Mouse (Mus musculus): ENCODE results near the gene Ttc9.

The Ttc9 gene

DNA sequence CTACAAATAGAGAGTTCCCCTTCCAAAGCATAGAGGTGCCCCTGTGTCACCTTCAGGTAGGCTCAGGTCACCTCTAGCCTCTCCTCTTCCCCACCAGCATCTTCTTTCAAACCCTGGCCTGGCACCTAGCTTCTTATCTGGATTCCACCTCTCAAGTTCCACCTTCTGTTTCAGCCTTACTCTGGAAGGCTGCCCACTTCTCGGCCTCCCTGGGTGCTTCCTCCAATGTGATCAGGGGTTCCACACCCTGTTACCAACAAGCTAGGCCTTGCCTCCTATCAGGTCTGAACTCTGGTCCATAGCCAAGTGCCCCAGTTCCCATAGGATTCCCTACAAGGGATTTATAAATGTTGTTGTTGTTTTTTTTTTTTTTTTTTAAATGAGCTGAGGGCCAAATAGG is 26.3 kb downstream of the Ttc9 start:
- DNase-seq (ENCODE audit: low read depth, low spot score): no peak

DNA sequence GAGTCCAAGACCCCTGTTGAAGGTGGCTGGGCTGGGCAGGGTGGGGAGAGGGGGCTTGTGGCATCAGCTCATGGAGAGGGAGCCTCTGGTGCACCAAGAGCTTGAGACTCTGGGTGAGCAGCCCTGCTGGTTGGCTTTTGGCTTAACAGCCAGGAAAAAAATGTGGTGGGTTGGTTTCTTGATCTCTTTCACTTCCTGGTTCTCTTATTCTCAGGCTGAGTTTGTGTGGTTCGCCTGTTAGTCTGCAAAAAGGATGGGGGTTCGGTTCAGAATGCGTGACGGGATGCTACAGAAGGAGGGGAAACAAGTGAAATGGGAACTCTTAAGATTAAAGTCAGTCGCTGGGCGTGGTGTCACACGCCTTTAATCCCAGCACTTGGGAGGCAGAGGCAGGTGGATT is 27.0 kb downstream of the Ttc9 start:
- DNase-seq (ENCODE audit: low read depth, low spot score): no peak

DNA sequence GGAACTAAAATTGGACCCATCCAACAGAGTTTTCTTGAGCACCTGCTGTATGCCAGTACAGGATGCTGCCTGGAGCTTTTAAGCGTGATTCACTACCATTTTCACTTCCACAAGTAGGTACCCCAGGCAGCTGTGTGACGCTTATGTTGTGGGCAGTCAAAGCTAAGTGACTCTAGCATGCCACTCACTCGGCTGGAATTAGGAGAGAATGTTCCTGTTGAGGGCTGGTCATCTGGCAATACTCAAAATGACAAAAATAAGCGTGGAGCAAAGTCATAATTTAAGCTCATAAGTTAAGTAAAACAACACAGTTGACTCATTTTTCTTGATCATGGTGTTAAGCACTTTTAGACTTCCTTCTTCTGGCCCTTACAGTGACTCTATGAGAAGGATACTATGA is 31.0 kb downstream of the Ttc9 start:
- DNase-seq (ENCODE audit: low read depth, low spot score): no peak

DNA sequence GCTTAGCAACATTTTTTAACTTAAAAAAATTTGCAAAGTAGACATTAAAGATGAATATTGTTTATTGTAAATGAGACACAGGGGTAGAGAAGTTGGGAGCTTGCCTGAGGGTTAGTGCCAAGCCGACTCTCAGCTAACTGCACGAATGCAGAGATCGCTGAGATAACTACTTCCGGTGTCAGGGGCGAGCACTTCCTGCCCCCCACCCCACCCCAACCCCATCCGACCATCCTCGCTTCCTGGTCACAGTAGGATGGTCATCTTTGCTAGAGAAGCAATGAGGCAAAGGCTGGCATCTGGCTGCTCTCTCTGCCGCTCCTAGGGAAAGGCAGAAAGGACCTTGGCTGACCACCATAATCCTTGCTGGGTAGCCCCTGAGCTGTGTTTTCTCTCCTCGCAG is 32.1 kb downstream of the Ttc9 start:
- no peak for DNase-seq (ENCODE audit: low read depth, low spot score)

DNA sequence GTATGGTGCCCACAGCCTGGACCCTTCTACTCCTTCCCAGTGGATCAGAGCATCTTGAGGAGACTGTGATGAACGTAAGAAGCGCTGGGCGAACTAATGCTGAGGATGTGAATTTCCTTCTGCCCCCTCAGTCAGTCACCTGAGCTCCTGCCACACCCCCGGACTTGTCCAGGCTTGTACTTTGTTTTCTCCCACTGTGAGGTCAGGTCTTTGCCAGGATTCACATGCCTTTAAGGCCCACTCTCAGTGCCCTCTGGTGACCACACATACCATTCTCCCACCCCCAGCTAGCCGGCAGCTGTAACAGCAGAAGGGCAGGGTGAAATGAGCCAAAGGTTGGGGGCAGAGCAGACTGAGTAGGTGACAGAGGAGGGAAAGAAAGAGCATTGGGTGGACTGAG is 32.9 kb downstream of the Ttc9 start:
- DNase-seq (ENCODE audit: low read depth, low spot score): no peak

DNA sequence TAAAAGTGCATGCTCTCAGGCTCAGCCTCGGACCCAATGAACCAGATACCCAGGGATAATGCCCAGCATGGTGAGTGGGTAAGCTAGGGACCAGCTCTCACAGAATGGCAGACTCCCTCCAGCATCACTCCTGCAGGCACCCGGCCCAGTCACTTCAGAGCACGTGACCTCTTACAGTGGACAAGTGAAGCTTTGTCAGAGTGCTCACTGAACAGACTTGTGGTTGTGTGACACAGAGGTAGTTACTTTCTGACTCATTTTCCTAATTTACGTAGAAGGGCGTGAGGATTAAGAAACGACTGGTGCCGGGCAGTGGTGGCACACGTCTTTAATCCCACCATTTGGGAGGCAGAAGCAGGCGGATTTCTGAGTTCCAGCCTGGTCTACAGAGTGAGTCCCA is 37.4 kb downstream of the Ttc9 start:
- no peak for DNase-seq (ENCODE audit: low read depth, low spot score)

DNA sequence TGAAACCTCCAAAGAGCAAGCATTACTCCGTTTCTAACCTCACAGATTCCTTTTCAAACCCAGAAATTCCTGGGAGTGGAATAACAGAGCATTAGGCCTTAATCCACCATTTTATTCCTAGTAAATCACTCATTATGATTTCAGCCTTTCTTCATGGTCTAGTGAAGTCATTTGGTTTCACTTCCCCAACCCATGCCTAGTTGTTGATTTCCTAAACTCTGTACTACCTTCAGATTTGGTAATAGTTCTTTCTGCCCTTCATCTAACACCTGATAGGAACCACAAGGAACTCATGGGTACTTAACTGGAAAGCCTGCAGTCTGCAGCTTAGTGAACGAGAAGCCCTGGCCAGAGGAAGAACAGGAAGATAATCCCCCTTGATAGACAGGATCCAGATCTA is 44.5 kb downstream of the Ttc9 start:
- DNase-seq (ENCODE audit: low read depth, low spot score): no peak

DNA sequence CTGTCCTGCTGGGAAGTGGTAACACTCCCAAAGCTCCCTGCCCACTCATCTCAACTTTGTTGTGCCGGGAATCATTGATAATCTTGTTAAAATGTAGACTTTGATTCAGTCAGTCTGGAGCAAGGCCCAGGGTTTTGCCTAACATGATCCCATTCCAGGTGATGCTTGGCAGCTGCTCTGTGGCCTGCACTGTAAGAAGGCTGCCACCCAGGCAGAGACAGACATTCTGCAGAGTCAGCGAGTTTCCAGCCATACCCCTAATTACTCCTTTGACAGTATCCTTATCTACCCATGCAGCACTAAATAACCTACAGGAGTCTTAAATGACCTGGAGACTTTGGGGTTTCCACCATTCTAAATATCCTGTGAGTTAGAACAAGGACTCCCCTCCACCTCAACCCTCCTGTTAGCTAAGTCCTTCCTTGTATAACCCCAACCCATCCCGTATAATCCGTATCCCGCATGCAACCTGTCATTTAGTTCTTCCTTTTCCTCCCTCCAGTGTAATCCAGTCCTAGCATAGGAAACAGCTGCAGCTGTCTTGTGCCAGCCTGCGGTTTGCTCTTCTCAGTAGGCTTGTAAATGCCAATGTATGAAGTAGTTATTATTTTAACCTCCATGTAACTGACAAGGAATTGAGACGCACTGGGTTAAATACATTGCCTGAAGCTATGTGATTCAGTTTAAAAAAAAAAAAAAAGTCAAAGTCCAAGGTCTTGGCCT is 48.9 kb downstream of the Ttc9 start:
- no peak for DNase-seq (ENCODE audit: low read depth, low spot score)

DNA sequence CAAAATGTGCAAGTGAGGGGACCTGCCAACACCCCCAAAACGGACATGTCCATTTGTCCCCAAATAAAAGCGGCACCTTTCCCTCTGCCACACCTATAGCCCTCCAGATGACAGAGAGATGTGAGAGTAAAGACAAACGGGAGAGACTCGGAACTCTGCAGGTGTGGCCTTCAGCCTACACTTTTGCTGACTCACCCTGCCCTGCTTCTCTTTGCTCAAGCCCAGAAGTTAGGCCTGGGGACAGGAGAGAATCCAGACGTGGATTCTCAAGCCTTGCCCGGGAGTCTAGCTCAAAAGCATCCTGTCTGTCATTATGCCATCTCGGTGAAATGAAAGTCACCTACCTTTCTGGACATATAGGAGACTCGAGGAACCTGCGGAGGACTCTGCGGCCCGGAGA is 52.3 kb downstream of the Ttc9 start:
- no peak for DNase-seq (ENCODE audit: low read depth, low spot score)

DNA sequence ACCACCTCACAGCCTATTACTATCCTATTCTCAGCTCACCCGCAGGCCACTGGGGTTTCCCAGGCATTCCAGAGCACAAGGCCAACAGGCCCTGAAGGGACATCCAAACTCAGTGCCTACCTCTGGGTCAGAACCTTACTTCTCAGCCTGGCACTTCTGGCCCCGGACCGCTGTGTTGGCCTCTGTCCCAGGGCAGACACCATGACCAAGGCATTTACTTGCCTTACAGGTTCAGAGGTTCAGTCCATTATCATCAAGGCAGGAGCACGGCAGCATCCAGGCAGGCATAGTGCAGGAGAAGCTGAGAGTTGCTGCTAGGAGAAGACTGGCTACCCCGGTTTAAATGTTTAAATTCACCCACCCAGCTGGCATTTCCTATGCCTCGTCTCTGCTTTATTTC is 53.0 kb downstream of the Ttc9 start:
- no peak for DNase-seq (ENCODE audit: low read depth, low spot score)

DNA sequence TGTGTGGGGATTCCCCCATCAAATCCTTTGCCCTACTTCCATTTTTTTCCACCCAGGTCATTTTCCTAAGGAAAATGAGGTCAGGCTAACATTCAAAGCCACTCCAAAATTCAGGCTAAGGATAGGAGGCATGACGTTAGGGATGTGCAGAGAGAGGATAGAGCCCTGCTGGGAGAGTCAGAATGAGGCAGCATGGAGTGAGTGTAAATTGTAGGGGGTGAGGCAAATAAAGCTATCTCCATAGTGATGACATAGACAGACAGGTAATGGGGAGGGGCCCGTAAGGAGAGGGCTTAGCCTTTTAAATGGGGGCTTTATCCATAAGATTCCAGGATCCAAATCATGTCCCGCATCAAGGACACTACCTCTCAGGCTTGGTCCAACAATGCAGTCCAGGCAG is 54.9 kb downstream of the Ttc9 start:
- no peak for DNase-seq (ENCODE audit: low read depth, low spot score)

DNA sequence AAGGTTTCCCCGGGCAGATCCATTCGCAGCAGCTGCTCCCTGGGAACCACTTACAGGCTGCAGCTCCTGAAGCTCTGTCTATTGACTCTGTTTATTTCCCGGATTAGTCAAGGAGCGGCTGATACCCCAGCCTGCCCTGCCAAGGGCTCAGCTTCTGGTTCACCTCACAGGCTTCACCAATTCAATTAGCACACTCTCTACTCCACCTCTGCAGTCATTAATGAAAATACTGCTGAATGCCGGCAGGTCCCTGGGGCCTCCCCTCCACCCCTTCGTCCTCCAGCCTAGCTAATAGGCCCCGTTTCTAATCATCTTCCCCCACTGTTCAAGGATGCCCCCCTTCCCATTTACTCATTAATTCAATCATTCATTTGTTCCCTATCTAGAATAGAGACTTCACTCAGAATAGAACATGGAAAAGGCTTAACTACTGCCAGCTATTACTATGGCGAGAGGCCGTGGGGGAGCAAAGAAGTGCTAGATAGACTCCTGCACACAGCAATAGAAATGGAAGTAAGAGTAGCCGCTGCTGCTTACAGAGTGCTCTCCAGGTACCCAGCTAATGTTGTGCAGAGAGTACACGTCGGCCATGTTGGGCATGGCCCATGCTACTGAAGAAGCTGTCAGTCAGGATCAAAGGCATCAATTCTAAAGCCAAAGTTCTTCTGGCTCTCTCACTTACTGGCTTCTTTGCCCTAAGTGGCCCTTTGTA is 55.5 kb downstream of the Ttc9 start:
- DNase-seq (ENCODE audit: low read depth, low spot score): no peak

DNA sequence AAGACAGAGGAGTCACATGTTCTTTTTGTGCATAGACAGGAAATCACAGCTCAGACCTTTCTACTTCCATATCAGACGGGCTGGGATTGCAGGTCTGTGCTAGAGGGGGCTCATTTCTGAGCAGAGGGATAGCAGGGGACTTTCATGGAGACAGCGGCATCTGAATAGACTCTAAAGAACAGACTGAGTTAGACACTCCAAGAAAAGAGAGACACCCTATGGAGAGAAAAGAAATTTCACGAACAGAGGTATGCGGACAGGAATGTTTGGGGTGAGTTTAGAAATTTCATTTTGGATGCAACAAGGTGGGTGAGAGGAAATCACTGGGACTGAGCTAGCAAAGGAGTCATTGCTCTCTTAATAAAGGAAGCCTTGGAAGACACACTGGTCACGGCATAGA is 56.8 kb downstream of the Ttc9 start:
- DNase-seq (ENCODE audit: low read depth, low spot score): no peak

DNA sequence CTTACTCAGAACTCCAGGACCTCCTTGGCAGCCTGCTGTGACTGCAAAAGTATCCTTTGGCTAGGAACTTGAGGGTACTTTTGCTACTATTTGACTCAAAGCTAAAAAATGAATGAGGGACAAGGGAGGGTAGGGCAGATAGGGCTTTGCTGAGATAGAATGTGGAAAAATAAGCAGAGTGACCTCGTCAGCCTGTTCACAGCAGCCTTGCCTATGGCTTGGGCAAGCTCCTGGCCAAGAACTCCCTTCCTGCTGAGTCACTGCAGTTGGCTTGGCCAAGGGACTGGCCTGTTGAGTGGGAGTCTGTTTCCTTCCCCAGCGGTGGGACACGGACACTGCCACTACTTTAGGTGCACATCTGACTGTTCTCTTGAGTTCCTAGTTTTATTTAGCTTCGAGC is 57.5 kb downstream of the Ttc9 start:
- peak; percentile 2 for DNase-seq (ENCODE audit: low read depth, low spot score)

DNA sequence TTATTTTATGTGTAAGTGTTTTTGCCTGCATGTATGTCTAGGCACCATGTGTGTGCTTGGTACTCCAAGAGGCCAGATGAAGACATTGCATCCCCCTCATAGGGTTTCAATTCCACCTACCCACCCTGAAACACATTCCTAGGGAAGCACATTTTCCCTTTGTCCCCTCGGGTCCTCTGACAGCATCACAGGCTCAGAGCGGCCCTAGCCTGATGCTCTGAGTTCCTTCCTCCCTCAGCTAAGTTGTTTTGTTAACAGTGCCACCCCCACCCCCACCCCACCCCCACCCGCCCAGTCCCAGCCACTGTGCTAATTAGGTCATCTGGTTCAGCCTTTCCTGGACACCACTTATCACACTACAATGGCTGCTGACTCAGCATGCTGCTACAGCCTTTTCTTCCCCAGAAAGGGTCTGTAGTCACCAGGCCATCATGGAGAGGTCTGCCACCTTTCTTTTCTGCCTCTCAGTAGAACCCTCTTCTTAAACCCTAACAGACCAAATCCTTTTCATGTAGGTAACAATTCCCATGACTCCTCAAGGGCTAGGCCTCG is 58.5 kb downstream of the Ttc9 start:
- no peak for DNase-seq (ENCODE audit: low read depth, low spot score)

DNA sequence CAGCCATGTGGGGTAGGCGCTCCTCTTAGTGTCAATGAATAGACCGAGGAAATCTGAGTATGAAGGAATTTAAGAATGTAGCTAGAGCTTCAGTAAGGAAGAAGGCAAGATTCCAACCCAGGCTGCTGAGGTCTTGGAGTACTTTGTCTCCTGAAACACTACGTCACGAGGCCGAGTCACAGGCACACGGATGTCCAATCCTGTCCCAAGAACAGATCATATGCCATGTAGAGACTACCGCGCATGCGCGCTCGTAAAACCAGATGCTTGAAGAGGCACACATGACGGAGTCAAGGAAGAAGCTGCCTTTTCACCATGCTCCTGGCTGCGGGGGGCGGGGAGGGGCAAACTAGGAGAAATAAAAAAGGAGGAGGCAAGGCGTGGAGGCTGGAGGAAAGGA is 59.1 kb downstream of the Ttc9 start:
- DNase-seq (ENCODE audit: low read depth, low spot score): no peak

DNA sequence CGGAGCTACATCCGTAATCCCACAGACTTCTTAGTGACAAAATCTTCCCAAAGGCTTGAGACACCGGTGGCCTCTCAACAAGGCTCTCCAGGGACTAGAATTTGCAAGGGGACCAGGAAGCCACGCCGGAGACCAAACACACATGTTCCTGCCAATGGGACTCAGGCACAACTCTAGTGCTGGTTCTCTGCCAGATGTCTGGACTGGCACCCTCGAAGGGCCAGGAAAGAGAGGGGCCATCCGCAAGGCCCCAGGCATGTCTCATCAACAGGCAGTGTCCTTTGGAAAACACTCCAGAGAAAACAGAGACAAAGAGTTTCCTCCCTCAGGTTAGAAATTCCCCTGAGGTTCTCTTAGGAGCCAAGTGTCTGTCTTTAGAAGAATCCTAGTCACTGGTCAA is 59.7 kb downstream of the Ttc9 start:
- DNase-seq (ENCODE audit: low read depth, low spot score): no peak

DNA sequence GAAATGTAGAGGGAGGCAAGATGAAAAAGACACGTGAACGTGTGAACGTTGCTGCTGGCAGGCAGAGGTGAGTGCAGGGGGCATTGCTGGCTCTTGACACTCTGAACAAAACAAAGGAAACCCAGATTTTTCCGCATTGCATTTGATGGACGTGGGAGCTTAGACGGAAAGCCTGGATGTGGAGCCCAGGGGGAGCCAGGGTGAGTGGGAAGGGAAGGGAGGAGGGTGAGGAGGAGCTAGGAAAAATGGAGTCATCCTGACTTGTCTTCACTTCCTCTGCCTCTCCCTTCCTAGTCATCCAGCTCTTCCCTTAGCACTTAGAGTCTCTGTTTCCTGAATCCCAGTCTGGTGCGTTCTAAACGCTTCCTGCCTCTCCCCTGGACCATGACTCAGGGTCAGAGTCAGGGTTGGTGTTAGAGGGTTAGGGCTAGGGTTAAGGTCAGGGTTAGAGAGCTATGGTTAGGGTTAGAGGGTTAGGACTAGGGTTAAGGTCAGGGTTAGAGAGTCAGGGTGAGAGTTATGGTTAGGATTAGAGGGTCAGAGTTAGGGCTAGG is 60.2 kb downstream of the Ttc9 start:
- DNase-seq (ENCODE audit: low read depth, low spot score): no peak

DNA sequence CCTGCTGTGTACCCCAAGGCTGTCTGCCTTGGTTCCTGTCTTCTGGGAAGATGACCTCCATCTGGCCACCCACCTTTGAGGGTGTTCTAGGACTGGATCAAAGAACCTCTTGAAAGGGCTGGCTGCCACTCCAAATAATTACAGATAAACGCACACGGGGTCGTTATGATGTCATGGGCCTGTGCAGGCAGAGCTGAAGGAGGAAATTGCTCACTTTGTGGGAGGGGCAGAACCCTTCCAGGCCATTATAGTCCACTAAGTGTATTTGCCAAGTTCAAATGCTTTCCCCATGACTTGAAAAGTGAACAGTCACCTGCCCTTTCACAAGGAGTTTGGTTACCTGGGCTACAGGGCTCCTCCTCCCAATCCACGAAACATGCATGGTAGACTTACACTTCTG is 67.0 kb downstream of the Ttc9 start:
- DNase-seq (ENCODE audit: low read depth, low spot score): no peak

DNA sequence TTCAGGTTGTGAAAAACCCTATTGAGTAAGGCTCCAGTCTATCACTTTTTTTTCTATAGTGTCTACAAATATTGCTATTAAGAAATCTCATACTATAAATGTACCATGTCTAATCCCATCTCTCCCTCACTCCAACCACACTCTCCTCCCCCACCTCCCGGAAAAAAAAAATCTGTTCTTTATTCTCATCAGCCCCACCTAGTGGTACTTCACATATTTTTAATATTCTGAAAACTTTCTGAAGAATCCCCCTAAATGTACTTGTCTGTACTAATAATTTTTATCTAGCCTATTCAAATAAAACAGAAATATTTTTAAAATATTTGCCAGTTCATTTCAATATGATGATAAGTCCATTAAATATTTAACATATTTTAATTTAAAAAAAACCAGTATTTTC is 71.9 kb downstream of the Ttc9 start:
- no peak for DNase-seq (ENCODE audit: low read depth, low spot score)

DNA sequence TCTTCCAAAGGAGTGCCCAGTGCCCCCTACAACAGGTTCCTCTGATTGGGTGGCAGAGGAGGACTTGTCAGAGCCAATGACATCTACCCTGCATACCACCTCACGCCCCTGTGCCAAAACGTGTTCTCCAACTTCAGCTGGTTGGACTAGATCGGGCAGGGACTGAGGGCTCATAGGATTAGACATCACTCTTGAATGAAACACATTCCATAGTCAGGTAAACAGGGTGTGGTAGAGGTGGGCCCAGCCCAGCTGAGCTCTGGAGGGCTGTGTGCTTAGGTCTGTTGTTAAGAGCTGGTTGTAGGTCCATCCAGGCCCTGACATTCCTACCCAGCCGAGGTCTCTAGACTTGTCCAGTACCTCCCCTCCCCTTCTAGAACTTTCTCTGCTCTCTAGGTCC is 81.6 kb downstream of the Ttc9 start:
- DNase-seq (ENCODE audit: low read depth, low spot score): no peak

Data from skeletal muscle tissue, adult 2 months (tissue).